In the genomic region with DNA sequence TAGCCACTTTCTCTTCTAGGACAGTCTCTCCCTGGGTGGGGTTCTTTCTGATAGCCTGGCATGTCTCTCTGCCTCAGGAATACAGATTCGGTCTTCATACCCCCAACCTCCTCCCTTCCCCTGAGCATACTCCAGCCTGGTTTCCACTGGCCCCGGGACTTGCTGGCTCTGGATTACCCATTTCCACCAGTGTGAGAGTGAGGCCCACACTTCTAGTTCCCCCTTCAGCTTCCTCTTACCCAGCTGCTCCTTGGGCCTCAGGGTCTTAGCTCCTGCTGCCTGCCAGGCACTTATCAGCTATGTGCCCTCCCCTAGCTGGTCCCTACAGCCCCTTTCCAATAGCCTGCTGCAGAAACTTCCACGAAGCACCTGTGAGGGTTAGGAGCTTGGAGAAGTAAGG, we compare ENCODE assay signal across 13 mouse cellular contexts. TPM values are rescaled to one million over a fixed set of nuclear protein-coding genes. Genes with fewer than 3 reads are reported as not detected.
DNase-seq lines count a peak whose midpoint lies in the region; ATAC-seq and TF ChIP-seq lines count a peak whose summit lies in the region.
"Had no signal": no experiment of that assay in that cellular context is flagged by ENCODE, and none has a peak within 500 bp of the region (broad histone marks: within the 10 kb centered on the region; RNA-seq: fewer than 3 reads in every experiment).

A gene (plus strand): TSS at position 262 of the 400 bp plus-strand sequence.

- no peaks in the 10 kb centered on the region for H3K27me3 ChIP-seq in liver, adult 2 months (ENCODE audit: control insufficient read depth, insufficient read depth, low read length)
- H3K27me3 ChIP-seq in G1E (ENCODE audit: insufficient read depth, low read length) = no peaks in the 10 kb centered on the region
- H3K27me3 ChIP-seq: neural tube, embryonic 15.5 days had no signal

- no peaks in the 10 kb centered on the region for H3K9me3 ChIP-seq in G1E (replicated peaks)
- H3K9me3 ChIP-seq: limb, embryonic 12.5 days; midbrain, embryonic 13.5 days; neural tube, embryonic 15.5 days had no signal

- H3K4me1 ChIP-seq in liver, adult 2 months (ENCODE audit: control insufficient read depth, insufficient read depth, low read length) = no peaks in the 10 kb centered on the region
- H3K4me1 ChIP-seq in G1E (ENCODE audit: insufficient read depth, low read depth, low read length) = peaks cover 73% of the 10 kb centered on the region

- WGBS in liver, adult 2 months = 77% methylated on average over 3 of the region's 3 CpGs

- no peak for TF ChIP-seq POLR2A in liver, adult 2 months (IDR thresholded peaks at IDR 0.05; ENCODE audit: extremely low read depth, insufficient read depth, low read length)

- H3K79me2 ChIP-seq in liver, adult 2 months (ENCODE audit: control insufficient read depth, insufficient read depth, low read length) = no peaks in the 10 kb centered on the region

- no peak for DNase-seq in liver, adult 2 months (ENCODE audit: extremely low read depth, low read depth, low spot score)
- DNase-seq in liver = no peak
- no peak for DNase-seq in G1E (ENCODE audit: low spot score)
- no peak for DNase-seq in cerebellum, adult 18-20 months
- DNase-seq in T-cell, adult 2 months (ENCODE audit: low spot score) = no peak
- DNase-seq: right cerebral cortex, postnatal 25 days; thymus, postnatal 14 days had no signal

- no peak for ATAC-seq in G1E (ENCODE audit: extremely low read depth, insufficient number of reproducible peaks, low FRiP score, poor library complexity, severe bottlenecking)
- ATAC-seq in common myeloid progenitor, adult 5-6 weeks (replicated peaks; ENCODE audit: low read depth, poor library complexity, severe bottlenecking) = peak; percentile 22
- ATAC-seq in megakaryocyte, adult 5-6 weeks (ENCODE audit: poor library complexity, severe bottlenecking) = peak; percentile 25
- ATAC-seq: inflammation-experienced regulatory T-cells, adult 6 months; midbrain, embryonic 13.5 days had no signal

- H3K9ac ChIP-seq in liver, adult 2 months (ENCODE audit: low read depth, low read length) = peak within 1 kb of the TSS; percentile 7; the same call in 1 of the 2 replicates
- H3K9ac ChIP-seq: neural tube, embryonic 15.5 days had no signal

- TF ChIP-seq CTCF in liver, adult 2 months (IDR thresholded peaks at IDR 0.05; ENCODE audit: low read depth, low read length) = no peak
- TF ChIP-seq CTCF in G1E (IDR thresholded peaks at IDR 0.05; ENCODE audit: low read depth, low read length) = no peak

- peak within 1 kb of the TSS; percentile 13; the same call in 1 of the 2 replicates for H3K4me3 ChIP-seq in liver, adult 2 months (ENCODE audit: insufficient read depth, low read depth, low read length)
- peak within 1 kb of the TSS; percentile 35; the same call in 1 of the 2 replicates for H3K4me3 ChIP-seq in G1E (ENCODE audit: low read depth, low read length)
- H3K4me3 ChIP-seq: limb, embryonic 12.5 days; midbrain, embryonic 13.5 days; neural tube, embryonic 15.5 days had no signal

- no peaks in the 10 kb centered on the region for H3K36me3 ChIP-seq in liver, adult 2 months (ENCODE audit: control insufficient read depth, insufficient read depth, low read length)
- H3K36me3 ChIP-seq in G1E (replicated peaks) = no peaks in the 10 kb centered on the region
- H3K36me3 ChIP-seq: limb, embryonic 12.5 days; midbrain, embryonic 13.5 days; neural tube, embryonic 15.5 days had no signal

- peak within 1 kb of the TSS; percentile 21 for H3K27ac ChIP-seq in liver, adult 2 months (replicated peaks; ENCODE audit: insufficient read depth, low read depth, low read length)
- H3K27ac ChIP-seq: limb, embryonic 12.5 days; midbrain, embryonic 13.5 days; neural tube, embryonic 15.5 days had no signal

RNA-seq across cellular contexts. Expression of the gene that starts here (rescaled TPM):
- 1.4 and 2.3 TPM in 2 replicates for total RNA-seq in liver, adult 2 months (2014; rRNA removed)
- 2.5 and 7.0 TPM in 2 replicates for polyA plus RNA-seq in liver, adult 2 months (2012; rRNA removed)
- total RNA-seq in G1E (2014; fragmentation: Nextera tagmentation) (1.3 and 2.6 TPM in 2 replicates), G1E (2017) (1.2 and 1.6 TPM in 2 replicates)
- 1.6 and 1.7 TPM in 2 replicates for polyA plus RNA-seq in G1E (2012)
- 1.6 and 2.6 TPM in 2 replicates for total RNA-seq in common myeloid progenitor, adult 5-6 weeks (2017)
- total RNA-seq in megakaryocyte, adult 5-6 weeks (2015) = 62.2 and 64.6 TPM in 2 replicates
- 29.3 and 33.8 TPM in 2 replicates for total RNA-seq in megakaryocyte, adult 5-6 weeks (2017)
